Mouse (Mus musculus) mammary gland, adult 2 months (tissue): ENCODE measurements around the gene Tspan6. TPM values are rescaled to one million over a fixed set of nuclear protein-coding genes. Genes with fewer than 3 reads are reported as not detected.

Source experiments
- polyA plus RNA-seq: library from polyadenylated mRNA; depleted of rRNA; stranded (reverse); fragments of >200 nt; gene quantifications from 2 replicates; pipeline ENCODE4 v1.2.3, GENCODE M21; 2012; ENCODE audit warnings: low replicate concordance; rRNA removed

The Tspan6 gene
- 3.9 and 8.9 TPM in 2 replicates for polyA plus RNA-seq

GRCm38 (mm10) chrX:133898014-133898542 lies at the start of gene Tspan6:
Gene Tspan6 (minus strand): TSS chrX:133898429.

DNA sequence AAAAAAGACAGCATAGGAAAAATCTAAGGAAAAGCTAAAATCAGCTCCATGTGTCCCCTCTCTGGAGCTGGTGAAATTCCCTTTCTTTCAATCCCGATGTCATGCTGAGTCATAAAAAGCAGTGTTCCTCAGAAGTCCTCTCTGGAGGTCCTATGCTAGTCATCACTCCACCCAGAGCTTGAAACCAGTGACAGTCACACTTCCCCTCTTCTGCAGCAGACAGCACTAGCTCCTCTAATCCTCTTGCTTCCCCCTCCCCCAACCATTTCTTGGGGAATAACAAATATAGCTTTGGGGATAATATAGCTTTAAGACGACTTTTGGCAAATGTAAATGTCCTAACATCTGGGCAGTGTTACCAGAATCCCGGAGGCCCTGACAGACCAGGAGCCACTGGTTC lies 10.0 kb upstream of the Tspan6 start, which contains the start of gene Srpx2:
Srpx2 (plus strand) TSS at position 166 of the 400 bp plus-strand sequence.

DNA sequence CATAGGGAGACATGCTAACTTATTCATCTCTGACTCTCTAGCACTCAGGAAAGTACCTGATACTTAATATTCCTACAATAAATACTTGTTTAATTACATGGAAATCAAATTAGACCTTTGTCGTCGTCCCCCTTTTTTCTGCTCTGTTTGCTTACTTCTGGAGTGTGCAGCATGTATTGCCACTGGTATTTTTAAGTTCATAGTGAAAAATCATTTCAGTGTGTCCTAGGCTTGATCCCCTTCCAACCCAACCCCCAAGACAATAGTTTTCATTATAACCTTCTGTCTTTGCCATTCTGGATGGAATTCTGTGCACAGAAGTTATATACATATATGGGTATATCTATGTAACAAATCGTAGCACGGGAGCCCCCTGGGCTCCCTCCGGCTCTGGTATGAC lies 47.5 kb downstream of the Tspan6 start, which contains the start of gene Tnmd:
Tnmd (plus strand) TSS at position 301 of the 400 bp plus-strand sequence.

Other genes starting within 250 kb of the Tspan6 start
- gene Pcdh19, start 209.4 kb downstream of the Tspan6 start, polyA plus RNA-seq, result 4.3 and 4.6 TPM in 2 replicates
- 0.57 TPM in 1 of 2 replicates, not detected in the other for gene Tnmd, start 47.4 kb downstream of the Tspan6 start, polyA plus RNA-seq
- 14.0 and 23.5 TPM in 2 replicates for gene Srpx2, start 10.0 kb upstream of the Tspan6 start, polyA plus RNA-seq
- gene Sytl4, start 83.4 kb upstream of the Tspan6 start, polyA plus RNA-seq, result 0.55 and 1.3 TPM in 2 replicates
- gene Cstf2, start 160.8 kb upstream of the Tspan6 start, polyA plus RNA-seq, result 9.7 and 14.6 TPM in 2 replicates